Mouse (Mus musculus): ENCODE results near the gene Gm6583.
A peak's percentile ranks its signal among the peaks of the same experiment; 100 is the strongest.

The Gm6583 gene

GRCm38 (mm10) chr5:112368666-112369065 is 12.8 kb upstream of the Gm6583 start:
- DNase-seq (ENCODE audit: low read depth in 2 of 2, low spot score in 2 of 2) = no peak

- DNase-seq (ENCODE audit: low read depth in 2 of 2, low spot score in 2 of 2) = no peak
Observed at GRCm38 (mm10) chr5:112367929-112368328, 12.1 kb upstream of the Gm6583 start.

DNA sequence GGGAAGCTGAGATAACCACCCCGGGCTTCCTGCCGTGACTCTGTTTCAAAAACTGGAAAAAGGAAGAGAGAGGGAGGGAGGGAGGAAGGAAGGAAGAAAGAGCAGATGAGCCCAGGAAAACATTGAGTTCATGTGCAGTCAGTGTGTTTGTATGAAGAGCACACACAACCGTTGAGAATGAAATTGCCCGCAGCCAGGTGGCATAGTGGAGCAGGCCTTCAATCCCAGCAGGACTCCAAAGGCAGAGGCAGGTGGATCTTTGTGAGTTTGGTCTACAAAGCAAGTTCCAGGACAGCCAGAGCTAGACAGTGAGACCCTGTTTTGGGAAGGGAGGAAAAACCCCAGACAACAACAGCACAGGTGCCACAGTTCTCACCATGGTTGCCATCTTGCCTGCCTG is 11.5 kb upstream of the Gm6583 start:
- no peak for DNase-seq (ENCODE audit: low read depth in 2 of 2, low spot score in 2 of 2)

- DNase-seq (ENCODE audit: low read depth in 2 of 2, low spot score in 2 of 2) = no peak
Observed at GRCm38 (mm10) chr5:112366879-112367278, 11.0 kb upstream of the Gm6583 start.

GRCm38 (mm10) chr5:112364184-112364797 is 8.5 kb upstream of the Gm6583 start:
- no peak for DNase-seq (ENCODE audit: low read depth in 2 of 2, low spot score in 2 of 2)

DNA sequence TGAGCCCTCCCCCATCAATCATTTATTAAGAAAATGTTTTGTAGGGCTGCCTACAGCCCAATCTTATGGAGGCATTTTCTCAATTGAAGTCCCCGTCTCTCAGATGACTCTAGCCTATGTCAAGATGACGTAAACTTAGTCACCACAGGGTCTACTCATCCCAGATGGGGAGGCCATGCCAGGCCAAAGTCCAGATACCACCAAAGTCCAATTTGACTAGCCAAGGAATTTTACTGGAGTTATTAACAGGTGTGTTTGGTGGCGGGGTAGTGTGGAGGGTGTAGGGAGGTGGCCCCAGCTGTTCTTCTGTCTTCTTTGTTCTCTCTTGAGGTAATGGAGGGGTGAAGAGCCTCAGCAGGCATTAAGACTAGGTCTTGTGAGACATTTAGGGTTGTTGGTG is 4.2 kb upstream of the Gm6583 start:
- no peak for DNase-seq (ENCODE audit: low read depth in 2 of 2, low spot score in 2 of 2)

DNA sequence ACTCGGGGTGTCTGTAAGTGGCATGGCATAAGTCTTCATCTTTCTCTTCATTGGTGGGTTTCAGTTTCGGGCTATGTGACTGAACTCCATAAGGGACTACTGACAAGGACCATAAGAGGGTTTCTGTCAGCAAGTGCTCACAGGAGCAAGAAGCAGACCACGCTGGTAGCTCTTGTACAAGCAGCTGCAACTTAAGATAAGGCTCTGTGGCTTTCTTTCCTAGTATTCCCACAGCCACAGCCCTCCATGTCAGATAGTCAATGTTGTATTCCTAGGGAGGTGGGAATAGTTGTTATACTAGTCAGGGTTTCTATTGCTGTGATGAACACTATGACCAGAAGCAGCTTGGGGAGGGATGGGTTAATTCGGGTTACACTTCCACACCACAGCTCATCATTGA is 3.7 kb upstream of the Gm6583 start:
- DNase-seq (ENCODE audit: low read depth in 2 of 2, low spot score in 2 of 2) = no peak

DNA sequence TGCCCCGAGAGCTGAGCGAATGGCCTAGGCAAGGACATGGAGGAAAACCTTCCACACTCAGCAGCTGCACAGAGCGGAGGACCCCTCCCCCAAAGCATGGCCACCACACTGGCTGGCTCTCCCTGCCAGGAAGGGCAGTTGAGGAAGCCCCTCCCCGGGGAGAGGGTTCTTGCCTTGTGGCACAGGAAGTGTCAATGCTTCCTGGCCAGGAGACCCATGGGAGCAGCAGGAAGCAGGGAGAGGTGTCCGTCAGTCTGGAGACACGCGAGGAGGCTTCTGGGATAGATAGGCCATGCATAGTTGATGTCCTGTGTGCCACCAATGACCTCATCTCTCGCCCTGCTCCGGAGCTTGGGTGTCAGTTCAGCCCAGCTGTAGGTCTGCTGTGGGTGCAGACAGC is 489 bp upstream of the Gm6583 start:
- DNase-seq (ENCODE audit: low read depth in 2 of 2, low spot score in 2 of 2) = no peak

DNA sequence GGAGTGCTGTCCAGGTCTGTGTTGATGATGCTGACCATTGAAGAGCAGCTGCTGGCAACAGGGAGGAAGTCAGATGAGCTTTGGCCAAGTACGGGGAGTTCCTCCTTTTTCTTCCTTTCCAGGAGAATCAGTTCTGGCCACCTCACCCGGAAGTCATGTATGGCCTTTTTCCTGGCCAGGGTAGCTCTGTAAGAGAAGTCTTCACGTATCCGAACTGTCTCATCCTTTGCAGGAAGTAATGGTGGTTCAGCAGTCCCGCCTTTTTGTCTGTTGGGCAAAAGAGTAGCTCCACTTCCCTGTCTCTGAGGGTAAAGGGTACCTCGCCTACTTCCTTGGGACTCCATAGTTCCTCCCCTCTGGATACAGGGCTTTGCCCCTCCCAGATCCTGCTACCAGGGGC is 340 bp downstream of the Gm6583 start:
- no peak for DNase-seq (ENCODE audit: low read depth in 2 of 2, low spot score in 2 of 2)

DNA sequence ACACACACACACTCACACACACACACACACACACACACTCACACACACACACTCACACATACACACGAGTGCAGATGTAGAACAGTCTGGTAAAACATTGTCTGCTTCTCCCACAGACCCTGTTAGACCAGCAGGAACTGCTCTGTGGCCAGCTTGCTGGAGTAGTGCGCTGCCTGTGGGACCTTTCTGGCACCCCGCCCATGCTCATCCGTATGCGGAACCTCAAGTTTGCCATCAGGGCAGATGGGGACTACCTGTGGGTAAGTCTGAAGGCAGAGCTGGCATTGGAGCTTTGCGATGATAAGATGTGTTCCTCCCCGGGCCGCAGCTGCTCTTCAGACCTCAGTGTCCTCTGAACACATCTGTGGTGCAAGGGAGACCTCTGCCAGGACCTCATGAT is 6.7 kb downstream of the Gm6583 start:
- DNase-seq (ENCODE audit: low read depth in 2 of 2, low spot score in 2 of 2) = no peak

DNA sequence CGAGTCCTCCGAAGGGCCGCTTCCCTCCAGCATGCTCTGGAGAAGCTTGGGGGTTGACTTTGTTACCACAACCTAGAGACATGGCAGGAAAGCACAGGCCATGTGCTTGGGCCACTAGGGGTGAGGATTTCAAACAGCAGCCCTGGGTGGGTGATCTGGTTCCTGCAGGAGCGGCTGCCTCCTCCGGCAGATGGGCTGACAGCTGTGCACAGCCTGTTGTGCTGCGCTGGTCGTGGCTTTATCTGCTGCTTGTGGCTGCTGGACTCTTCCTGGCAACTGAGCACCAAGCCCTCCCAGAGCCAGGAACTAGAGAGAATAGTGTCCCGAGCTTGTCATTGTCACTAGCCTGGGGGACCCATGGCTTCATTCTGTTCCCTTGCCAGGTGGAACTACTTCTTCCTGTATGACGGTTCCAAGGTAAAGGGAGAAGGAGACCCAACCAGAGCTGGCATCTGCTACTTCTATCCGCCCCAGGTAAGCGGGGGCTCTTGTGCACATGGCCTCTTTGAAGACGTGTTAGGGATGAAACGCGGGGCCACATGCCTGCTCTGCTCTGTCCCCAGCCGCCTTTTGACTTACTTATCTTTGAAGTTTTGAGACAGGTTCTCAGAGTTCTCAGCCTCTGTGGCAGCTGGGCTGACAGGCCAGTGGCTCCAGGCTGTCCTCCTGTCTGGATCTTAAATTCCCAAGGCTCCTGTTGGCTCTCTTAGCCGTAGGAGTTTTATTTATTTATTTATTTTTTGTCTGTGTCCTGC is 9.4 kb downstream of the Gm6583 start:
- DNase-seq (ENCODE audit: low read depth in 2 of 2, low spot score in 2 of 2) = no peak

GRCm38 (mm10) chr5:112344092-112344960 is 11.5 kb downstream of the Gm6583 start:
- DNase-seq (ENCODE audit: low read depth in 2 of 2, low spot score in 2 of 2) = no peak

DNA sequence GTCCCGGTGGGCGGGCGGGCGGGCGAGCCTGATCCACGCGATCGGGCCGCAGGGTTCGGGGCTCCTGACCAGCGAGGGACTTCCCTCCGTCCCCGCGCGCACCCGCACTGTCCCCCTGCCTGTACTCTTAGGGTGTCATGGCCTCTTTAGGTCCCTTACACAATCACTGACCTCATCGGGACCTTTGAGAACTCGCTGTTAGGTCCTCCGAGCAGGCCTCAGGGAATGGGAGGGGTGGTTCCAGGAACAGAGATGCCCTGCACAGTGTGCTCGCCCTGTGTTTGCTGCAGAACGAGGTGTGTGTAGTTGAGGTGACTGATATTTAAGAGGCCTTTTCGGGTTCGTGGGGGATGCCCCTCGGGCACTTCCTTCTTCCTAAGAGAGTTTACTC is 12.6 kb downstream of the Gm6583 start:
- DNase-seq (ENCODE audit: low read depth in 2 of 2, low spot score in 2 of 2) = no peak

DNA sequence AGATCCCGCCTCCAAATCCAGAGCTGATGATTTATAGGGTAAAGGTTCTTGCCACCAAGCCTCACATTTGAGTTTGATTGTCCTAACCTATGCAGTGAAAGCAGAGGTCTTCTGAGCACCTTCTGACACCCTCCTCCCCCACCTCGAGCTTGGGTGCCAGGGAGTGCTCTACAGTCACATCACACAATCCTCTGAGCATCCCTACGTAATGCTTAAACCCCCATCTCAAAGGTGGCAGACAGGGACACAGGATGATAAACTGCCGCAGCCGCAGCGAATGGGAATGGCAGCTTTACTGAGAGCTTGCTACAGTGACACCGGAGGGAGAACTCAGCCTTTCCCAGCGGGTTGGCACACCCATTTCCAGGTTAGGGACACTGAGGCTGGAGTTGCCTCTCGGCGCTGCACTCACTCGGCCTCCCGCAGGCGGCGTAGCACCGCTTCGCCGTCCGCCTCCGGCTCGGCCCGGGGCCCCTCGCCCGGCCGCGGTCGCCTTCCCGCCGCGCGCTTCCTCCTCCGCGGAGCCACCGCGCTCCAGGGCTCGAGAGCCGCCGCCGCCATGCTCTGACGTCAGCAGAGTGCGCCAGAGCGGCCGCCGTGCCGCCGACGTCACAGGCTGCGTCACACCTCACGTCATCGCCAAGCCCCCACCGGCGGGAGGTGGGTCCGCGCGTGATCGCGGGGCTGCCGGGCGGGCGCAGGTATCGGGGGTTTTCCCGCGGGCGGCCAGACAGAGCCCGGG is 13.2 kb downstream of the Gm6583 start, which contains the start of the genes Srrd and Hps4:
Gene Srrd, minus strand, starts transcription at position 578 of the 742 bp plus-strand sequence.
Gene Hps4, plus strand, starts transcription at position 621 of the 742 bp plus-strand sequence.
- peak; percentile 90 for DNase-seq (ENCODE audit: low read depth in 2 of 2, low spot score in 2 of 2)

DNA sequence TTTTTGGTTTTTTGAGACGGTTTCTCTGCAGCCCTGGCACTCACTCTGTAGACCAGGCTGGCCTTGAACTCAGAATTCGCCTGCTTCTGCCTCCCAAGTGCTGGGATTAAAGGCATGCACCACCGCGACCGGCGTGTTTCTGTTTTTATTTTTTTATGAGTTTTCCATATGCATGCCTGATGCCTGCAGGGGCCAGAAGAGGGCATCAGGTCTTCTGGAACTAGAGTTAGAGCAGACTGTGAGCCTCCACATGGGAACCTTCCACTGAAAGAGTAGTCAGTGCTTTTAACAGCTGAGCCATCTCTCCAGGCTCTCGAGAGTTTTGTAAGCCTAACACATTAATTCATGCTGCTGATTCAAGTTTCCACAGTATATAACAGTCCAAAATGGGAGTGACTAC is 16.6 kb downstream of the Gm6583 start:
- DNase-seq (ENCODE audit: low read depth in 2 of 2, low spot score in 2 of 2) = no peak

DNA sequence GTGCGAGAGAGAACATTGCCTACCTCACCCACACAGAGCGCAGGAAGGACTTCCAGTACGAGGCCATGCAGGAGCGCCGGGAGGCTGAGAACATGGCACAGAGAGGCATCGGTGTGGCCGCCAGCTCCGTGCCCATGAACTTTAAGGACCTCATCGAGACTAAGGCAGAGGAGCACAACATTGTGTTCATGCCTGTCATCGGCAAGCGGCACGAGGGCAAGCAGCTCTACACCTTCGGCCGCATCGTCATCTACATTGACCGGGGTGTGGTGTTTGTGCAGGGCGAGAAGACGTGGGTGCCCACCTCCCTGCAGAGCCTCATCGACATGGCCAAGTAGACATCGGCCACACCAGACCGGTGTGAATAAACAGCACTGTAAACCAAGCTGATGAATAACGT is 18.8 kb downstream of the Gm6583 start:
- no peak for DNase-seq (ENCODE audit: low read depth in 2 of 2, low spot score in 2 of 2)

- peak; percentile 57 to 69 for DNase-seq (ENCODE audit: low read depth in 2 of 2, low spot score in 2 of 2)
Observed at GRCm38 (mm10) chr5:112335473-112335872, 20.4 kb downstream of the Gm6583 start.

GRCm38 (mm10) chr5:112329805-112330564 is 25.8 kb downstream of the Gm6583 start:
- DNase-seq (ENCODE audit: low read depth in 2 of 2, low spot score in 2 of 2) = no peak

DNA sequence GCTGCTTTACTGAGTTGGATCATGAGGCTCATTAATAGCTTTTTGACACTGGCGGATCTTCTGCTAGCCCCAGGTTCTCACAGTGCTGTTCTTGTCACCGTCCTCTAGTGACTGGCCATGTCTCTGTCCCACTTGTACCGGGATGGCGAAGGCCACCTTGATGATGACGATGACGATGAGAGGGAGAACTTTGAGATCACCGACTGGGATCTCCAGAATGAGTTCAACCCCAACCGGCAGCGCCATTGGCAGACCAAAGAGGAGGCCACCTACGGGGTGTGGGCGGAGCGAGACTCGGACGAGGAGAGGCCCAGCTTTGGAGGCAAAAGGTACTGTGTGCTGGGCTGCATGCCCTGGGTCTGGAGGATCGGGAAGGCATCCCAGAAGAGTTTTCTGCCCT is 28.0 kb downstream of the Gm6583 start:
- no peak for DNase-seq (ENCODE audit: low read depth in 2 of 2, low spot score in 2 of 2)

DNA sequence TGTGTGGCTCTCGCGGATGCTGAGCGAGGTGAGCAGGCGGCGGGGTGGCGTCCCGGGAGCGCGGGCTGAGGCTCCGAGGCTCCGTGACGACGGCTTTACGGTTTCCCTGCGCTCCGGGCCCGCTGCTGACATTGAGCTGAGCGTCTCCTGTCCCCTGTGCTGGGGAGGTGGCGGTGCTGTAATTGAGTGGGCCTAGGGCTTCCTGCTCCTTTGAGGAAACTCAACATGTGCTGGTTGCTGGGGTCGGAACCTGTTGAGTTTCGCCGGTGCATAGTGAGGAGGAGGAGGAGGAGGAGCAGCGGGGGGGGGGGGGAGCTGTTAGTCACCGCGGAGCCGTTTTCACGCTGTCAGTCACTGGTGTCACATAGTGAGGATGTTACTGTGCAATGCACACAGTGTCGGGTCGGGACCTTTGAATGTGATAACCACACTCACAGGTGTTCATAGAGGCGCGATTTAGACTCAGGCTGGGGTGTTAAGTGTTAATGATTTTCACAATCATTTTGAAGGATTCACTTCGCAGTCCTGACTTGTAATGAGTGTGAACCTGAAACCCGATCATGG is 29.3 kb downstream of the Gm6583 start:
- no peak for DNase-seq (ENCODE audit: low read depth in 2 of 2, low spot score in 2 of 2)

All from CD8-positive naive resting alpha-beta T cell, adult 2 months (primary cell).